Mouse (Mus musculus) layer of hippocampus, postnatal 25 days (tissue): ENCODE measurements at regions not wholly inside any gene's neighbourhood (a gene's known extent, or its start where the extent isn't known, plus 50 kb on each side); places are given as distances from the start of the nearest gene placed in this dataset.

Source experiments
- DNase-seq, 2 experiments: peaks; one replicate each; pipeline ENCODE4 v3.0.0; 2022; ENCODE audit warnings: mixed read lengths in 2 of 2, low spot score in 1 of 2; ENCODE audit errors: extremely low spot score in 1 of 2

DNA sequence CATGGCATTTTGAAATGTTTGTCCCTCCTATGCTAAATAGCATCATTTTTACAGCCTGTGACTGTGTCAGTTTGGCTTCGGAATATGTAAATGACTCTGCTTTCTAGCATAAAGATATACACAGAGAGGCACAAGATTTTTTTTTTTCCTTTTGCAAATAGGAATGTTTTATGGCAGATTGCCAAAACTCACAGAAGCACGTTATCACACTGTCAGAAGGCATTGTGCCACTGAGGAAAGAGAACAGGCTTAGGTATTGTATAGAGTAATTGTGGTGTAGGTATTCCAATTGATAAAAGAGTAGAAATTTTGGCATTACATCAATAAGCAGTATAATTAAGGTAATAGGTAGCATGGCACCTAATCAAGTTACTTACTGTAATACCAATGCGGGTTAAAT lies 988.5 kb upstream of the Tenm2 start:
- DNase-seq, result no peak

DNA sequence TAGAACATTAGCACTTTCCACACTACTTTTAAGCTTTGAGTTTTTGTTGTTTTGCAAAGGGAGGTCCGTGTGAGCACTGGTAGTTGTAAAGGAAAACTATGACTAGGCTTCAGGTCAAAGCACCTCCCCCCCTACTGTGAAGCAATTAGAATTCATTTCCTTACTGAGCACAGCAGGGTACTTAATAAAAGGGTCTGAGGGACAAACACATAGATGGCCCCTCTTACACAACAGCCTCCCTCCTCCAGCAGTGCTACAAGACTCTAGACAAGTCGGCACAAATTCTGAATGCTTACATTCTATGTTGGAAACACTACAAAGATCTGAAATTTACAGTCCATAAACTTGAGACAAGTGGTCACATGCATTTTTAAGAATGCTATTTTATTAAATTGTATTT lies 967.6 kb upstream of the Tenm2 start:
- no peak for DNase-seq

DNA sequence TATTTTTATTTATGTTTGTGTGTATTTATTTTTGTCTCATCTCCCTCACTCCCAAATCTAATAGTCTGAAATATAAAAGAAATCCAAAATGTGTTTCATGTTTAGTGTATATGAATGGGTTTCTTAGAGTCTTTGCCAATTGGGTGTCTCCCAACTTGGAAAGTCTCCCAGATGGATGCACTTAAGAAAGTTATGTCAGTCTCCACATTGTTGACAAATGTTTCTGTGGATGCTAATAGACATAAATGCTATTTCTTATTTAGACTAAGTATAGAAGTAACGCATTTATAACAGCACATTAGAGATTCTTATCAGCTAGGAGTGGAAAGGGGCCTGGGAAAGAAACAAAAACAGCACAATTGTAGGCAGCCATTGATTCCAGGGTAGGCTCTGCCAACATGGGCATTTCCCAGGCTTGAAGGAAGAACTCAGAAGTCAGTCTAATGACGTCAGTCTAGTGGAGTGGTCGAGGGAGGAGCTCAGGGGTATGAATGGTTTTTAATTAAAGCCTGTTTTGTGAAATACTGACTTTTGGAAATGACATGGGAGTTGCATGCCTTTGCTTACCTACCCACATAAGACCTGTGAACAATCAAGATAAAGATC lies 965.5 kb upstream of the Tenm2 start:
- no peak for DNase-seq

DNA sequence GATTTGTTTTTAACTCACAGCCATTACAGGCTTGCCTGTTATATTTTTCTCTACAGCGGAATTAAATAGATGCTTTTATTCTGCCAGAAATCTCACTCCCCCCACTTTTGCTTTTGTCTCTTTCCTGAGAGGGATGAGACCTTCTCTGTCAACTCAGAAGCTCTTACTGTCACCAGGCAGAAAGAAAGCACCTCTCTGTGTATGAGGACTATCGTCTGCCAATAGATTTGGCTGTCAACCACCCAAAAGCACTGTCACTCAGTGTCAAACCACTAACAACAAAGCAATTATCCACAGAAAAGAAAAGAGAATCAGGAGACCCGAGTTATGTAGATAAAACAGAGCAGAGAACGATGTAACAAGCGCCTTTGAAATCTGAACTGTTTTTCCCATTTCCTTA lies 958.0 kb upstream of the Tenm2 start:
- no peak for DNase-seq

DNA sequence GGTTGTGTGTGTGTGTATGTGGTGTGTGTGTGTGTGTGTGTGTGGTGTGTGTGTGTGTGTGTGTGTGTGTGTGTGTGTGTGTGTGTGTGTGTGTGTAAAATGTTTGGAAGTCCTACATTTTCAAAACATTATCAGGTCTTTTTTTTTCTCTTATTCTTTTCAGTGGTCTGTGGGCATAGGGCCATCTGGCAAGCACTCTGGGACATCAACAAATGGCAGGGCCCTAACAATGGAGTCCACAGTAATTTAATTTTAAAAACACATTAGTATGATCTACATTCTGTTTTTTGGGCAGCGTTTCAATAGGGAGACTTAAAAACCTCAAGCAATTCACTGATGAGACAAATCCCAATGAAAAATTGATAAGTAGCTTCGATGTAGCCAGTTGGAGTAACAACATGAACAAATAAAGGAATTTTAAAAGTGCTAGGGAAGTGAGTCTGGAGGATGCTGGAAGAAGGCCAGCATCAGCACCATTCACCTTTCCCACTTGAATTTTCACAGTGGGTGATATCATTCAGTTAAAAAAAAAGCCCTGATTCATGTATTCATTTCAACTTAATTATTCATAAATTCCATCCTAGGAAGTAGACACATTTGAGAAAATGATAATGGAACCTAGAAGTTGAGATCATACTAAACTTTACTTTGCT lies 956.3 kb upstream of the Tenm2 start:
- no peak for DNase-seq

DNA sequence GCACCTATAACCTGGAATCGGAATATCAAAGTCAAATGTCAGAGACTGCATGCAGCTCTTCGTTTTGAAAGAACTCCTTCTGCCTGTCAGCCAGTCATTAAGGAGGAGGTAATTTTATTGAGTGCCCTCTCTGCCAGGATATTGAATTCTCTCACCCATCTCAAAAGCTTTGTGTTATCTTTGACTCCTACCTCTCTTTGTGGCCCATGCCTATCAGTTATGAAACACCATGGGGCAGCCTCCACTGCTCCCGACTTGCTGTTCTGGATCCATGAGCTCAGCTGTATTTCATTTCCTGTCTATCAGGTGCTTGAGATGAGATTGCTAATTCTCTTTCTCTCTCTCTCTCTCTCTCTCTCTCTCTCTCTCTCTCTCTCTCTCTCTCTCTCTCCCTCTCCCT lies 955.7 kb upstream of the Tenm2 start:
- DNase-seq, result no peak

DNA sequence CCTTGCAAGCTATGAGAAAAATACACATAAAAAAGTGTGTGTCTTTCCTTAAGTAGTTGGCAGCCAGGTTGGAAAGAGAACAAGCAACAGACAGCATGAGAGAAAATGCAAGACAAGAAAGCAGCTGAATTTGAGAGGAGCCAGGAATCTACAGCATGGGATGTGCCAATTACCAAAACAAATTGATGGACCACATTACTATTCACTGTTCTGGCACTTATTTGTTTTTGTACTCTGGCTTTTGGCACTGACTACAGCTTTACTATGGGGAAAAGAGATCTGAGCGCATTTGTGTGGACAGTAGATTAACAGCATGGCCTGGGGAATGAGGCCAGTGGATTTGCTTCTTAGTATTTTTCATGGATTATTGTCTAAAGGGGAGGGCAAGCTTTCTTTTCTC lies 935.0 kb upstream of the Tenm2 start:
- no peak for DNase-seq

DNA sequence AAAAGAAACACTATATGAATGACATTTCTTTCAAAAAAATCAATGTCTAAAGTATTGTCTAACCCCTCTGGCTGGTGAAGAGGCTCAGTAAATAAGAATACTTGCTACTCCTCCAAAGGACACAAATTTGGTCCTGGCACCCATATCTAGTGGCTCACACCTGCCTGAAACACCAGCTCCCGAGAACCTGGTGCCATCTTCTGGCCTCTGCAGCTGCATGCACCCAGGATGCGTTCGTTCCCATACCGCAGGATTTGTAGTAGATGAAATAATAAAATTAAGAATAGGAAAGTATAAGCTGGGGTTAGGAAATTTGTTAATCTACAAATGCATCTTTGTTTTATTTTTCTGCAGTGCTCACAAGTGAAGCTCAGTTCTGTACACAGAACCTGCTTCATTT lies 922.5 kb upstream of the Tenm2 start:
- DNase-seq, result no peak

DNA sequence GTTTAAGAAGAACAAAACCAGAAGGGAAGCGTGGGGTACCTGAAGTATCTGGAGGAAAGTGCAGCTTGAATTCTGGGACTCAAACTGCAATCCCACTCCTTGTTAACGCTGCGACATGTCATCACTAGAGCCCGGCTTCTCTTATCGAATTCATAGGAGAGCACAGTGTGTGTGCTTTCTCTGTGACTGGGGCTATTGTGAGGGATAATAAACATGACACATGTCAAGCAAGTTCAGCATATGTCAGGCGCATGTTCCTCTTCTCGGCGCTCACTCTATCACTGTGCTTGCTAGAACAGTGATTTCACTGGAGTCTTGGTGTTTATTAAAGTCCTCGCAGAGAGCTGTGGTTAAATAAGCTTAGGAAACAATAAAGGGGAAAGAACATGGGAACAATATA lies 921.2 kb upstream of the Tenm2 start:
- no peak for DNase-seq

DNA sequence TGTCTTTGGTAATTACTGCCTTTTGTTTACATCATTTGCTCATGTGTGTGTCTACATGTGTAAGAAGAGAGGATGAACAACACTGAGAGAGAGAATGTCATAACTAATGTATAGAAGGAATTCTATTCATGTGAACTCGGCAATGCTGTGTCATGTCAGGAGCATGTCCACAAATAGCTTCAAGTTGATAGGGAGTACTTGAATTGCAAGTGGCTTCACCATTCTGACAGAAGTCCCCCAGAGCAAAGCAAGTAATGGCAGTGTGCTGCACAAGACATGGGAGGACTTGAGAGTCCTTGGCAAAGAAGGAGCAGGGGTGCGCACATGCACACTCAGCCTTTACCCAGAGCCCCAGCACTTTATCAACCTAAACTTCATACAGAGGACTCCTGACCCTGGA lies 919.9 kb upstream of the Tenm2 start:
- DNase-seq, result no peak

DNA sequence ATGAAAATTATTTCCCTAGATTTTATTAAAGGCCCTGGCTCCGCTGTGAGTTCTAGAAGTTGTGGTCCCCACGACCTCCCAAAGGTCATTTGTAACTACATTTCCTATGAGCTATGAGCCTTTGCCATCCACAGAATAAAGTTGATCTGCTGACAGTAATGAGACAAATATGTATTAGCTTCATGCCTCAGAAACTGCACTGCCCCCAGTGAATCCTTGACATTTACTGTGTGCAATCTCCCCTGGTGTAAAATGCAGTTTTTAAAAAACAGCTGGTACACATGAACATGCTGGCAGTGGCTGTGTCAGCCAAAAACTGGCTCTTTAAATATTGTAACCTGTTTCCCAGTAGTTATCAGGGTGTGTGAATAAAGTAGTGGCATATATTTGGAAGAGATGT lies 907.7 kb upstream of the Tenm2 start:
- no peak for DNase-seq

DNA sequence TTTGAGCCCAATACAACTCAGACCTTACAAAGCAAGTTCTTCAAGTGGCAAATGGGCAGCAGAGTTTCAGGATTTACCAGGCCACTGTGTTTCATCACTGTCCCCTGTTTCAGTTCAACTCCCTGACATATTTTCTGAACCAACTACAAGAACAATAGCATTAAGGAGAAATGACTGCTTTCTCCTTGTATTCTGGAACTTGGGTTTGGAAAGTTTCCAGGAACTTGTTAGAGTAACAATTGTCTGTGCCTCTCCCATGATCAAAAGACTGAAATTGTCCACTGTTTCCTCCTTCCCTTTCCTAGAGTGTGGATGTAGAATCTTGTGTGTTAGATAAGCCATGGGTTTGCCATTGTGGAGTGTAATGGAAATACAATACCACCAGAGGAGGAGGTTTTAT lies 893.1 kb upstream of the Tenm2 start:
- no peak for DNase-seq

DNA sequence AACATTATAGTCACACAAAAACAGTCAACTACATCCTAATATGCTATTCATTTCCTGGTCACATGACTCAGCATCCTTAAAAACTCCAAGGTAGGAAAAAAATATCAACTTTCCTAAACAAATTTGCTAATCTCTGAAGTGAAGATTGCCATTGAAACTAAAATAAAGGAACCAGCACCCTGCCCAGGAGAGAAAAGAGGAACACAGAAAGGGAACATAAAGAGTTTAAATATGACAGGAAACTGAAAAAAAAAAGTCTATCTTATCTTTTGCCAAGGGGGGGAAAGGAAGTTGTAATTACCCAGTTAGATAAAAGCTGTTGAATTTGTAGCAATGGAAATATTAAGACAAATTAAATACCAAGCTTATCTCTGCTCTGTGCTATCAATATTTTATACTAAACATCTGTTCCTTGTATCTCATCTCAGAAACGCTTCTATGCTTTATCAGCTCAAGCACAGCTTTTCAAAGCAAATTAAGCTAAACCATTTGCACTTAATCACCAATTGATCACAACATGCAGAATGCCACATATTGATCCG lies 888.1 kb upstream of the Tenm2 start:
- DNase-seq, result no peak

DNA sequence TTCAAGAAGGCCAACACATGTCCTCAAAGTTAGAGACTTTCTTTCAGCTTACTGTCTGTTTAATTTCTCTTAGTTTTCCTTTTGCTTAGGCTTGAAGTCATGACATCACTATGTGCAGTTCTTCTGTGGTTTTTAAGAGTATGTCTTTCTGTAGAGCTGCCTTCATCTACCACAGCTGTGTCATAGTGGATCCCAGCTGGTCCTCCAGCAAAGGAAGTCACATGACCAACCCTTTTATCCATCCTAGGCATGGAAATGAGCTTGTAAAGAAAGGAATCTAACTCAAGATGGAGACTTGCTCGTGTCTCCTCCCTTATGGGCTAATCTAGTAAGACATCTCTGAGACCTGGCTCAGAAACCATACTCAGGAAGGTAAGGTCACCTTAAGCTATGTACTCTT lies 886.7 kb upstream of the Tenm2 start:
- DNase-seq, result no peak

DNA sequence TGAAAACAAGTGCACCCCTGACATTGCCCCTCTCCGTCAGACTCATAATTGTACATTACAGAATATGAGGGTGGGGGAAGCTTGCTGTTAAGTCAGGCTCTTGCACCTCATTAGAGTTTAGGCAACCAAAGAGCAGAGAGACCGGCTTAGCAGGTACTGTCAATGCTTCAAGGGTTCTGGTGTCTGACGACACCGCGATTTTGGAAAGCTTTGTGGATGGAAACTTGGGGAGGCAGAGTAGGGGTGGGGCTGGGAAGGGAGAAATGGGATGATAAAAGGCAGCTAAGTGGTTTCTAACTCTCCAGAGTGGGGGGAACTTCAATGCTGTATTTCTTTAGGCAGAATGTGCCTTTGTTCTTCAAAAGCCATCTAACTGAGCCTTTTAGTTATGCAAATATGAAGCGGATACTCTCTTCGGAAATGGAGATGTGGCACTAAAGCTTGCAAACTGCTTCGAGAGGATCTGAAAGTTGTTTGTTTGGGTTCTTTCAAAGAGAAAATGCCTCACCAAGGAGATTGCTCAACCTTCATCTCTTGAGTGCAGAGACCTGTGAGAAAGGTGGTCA lies 885.4 kb upstream of the Tenm2 start:
- DNase-seq, result no peak

DNA sequence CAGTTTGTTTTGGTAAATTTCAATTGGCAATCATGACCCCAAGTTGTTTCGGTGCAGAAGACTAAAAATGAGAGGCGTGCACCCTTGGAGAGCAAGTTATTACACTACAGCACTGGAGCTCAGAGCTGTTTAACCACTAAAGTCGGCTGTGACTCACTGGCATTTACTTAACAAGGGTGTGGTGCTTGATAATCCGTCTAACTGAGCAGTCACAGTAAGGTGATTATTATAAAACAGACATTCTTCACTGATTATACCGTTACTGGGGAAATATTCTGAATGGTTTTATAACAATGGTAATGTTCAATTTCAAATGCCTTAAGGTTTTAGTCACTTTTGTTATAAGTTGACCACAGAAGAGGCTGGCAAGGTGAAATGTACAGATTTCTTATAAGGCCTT lies 882.0 kb upstream of the Tenm2 start:
- no peak for DNase-seq

DNA sequence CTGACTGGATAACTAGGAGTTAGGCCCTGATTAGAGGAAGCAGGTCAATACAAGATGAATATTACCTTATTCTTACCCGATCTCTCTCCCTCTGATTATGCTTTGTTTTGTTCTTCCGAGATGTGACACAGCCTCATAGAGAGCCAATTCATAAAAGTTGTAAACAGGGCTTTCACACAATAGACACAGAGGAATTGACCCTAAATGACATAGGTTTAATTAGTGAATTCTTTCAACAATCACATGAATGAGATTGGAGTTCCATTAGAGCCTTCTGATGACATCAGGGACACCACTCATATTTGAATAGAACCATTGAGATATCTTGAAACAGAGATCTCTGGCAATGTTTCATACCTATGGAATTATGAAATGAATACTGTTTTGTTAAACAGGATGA lies 856.4 kb upstream of the Tenm2 start:
- no peak for DNase-seq

DNA sequence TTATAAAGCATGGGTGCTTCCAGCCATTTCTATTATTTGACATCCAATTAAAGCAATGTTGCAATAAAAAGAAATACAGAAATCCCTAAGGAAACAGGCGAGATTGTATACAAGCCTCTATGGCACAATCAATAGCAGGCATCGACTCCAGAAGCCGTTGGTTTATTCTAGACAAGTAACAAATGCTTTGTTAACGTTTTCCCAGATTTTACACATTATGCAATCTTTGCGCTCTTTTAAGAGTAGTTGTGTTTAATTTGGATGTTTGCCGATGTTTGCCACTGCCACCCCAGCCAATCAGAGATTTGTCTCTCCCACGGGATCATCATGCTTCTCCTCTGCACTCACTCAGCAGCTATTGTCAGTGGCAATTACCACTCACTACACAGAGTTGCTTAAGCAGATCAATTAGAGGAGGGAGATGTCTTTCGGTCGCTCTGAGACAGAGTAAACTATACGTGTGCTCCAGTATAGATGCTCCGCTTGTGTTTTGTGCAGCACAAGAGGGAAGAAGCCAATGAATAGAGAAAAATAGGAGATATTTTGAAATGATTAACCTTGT lies 839.5 kb upstream of the Tenm2 start:
- DNase-seq, result no peak

DNA sequence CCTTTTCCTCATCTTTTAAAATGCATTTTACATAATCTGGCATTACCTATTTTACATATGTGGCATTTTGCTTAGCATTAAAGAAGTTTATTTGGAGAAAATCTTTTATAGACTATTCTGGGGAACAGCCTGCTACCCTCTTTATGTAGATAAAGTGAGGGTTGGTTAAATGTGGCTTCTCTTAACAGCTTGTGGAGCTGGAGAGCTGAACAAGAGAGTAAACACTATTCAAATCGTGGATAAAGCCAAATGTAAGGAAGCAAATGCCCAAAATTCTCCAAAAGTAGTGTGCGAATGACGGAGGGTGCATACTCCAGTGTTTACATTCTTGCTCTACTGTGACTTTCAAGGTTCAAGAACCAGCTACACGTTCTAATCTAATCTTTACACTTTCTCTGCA lies 833.9 kb upstream of the Tenm2 start:
- no peak for DNase-seq

DNA sequence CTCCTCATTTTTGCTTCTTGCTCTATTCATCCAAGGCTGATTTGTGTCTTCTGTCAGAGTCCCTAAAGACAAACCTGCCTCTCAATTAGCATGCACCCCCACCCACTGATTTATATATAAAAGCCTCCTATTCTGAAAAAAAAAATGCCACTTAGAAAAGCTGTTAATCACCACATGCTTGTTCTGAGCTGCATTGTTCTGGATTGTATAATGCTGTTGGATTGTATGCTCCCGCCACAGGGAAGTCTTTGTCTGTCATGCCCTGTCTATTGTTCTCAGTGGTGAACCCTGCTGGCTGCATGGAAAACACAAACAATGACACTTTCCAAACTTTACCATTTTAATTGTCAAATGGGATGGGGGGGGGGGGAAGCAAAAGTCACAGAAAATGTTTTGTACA lies 831.9 kb upstream of the Tenm2 start:
- DNase-seq, result no peak

DNA sequence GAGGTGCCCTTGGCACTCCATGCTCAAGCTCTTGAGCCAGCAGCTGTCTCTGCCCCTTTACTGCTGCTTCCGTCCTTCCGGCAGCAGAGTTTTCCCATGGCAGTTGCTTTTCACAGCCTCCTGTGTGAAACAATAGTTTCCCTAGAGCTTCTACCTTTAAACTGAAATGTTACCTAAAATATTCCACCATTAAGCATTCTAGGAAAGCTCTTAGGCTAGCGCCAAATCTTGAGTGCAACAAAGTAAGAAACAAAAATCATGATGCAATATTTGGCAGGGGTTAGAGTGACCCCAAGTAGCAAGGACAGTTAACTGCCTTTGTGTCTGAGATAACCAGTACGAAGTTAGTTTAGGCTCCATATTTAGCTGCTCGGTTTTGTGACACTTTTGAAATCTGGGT lies 830.3 kb upstream of the Tenm2 start:
- DNase-seq, result no peak

DNA sequence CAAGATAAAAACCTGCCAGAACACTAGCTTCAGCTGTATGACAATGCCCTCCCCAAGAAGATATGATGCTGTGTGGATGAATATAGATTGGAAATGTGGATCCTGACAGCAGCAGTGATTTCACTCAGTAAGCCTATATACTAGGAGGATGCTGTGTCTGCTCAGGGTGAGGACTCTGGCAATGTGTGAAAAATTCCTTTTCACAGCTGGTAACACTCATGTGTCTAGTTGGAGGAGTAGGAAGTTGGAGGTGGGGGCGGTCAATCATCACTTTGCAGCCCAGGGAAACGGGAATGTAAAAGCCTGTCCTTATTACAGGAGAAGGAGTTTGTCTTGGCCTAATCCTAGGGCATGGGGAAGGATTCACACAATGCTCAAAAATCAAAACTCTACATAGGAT lies 824.3 kb upstream of the Tenm2 start:
- no peak for DNase-seq
